Comparison of ENCODE assay signal across 8 mouse cellular contexts in genomic region chr5:36695461-36696231, GRCm38 (mm10). TPM values are rescaled to one million over a fixed set of nuclear protein-coding genes. Genes with fewer than 3 reads are reported as not detected.
DNase-seq lines count a peak whose midpoint lies in the region; ATAC-seq and TF ChIP-seq lines count a peak whose summit lies in the region.

Gene D5Ertd579e, minus strand, starts transcription at chr5:36696024.

- WGBS in forebrain, embryonic 10.5 days: under 1% methylated on average over 103 of the region's 104 CpGs
- WGBS in heart, embryonic 15.5 days: under 1% methylated on average over 104 of the region's 104 CpGs
- WGBS in liver, embryonic 14.5 days (ENCODE audit: insufficient replicate concordance): under 1% methylated on average over 89 of the region's 104 CpGs
- under 1% methylated on average over 84 of the region's 104 CpGs for WGBS in neural tube, embryonic 11.5 days
- WGBS in stomach, postnatal 0 days: 3% methylated on average over 87 of the region's 104 CpGs

- ATAC-seq in CD4-positive, CD25-positive, alpha-beta regulatory T cell, adult 4 months: peak; percentile 92
- peak; percentile 94 for ATAC-seq in heart, embryonic 15.5 days (replicated peaks; ENCODE audit: insufficient number of reproducible peaks, insufficient read depth, low FRiP score, low read depth)
- ATAC-seq in liver, embryonic 14.5 days (ENCODE audit: insufficient read depth): peak; percentile 92
- ATAC-seq in neural tube, embryonic 11.5 days (ENCODE audit: insufficient read depth, low FRiP score, low TSS enrichment): peak; percentile 95
- ATAC-seq in stomach, postnatal 0 days (ENCODE audit: low FRiP score, low TSS enrichment): peak; percentile 94

- H3K9ac ChIP-seq in heart, embryonic 15.5 days: peak within 1 kb of the TSS; percentile 88
- peak within 1 kb of the TSS; percentile 93 for H3K9ac ChIP-seq in liver, embryonic 14.5 days (replicated peaks)
- peak within 1 kb of the TSS; percentile 88 for H3K9ac ChIP-seq in neural tube, embryonic 11.5 days (ENCODE audit: low read length)
- H3K9ac ChIP-seq in stomach, postnatal 0 days (ENCODE audit: low read length): peak within 1 kb of the TSS; percentile 86

- TF ChIP-seq EP300 in liver, embryonic 14.5 days (IDR thresholded peaks at IDR 0.05; ENCODE audit: low read depth): peak; percentile 31; the same call in 1 of the 2 replicates
- TF ChIP-seq EP300 in stomach, postnatal 0 days (optimal IDR thresholded peaks at IDR 0.05): no peak

- H3K4me1 ChIP-seq in forebrain, embryonic 10.5 days: peaks cover 30% of the 10 kb centered on the region
- peaks cover 40% of the 10 kb centered on the region for H3K4me1 ChIP-seq in heart, embryonic 15.5 days (replicated peaks)
- peaks cover 30 to 46% of the 10 kb centered on the region in 2 experiments for H3K4me1 ChIP-seq in liver, embryonic 14.5 days (replicated peaks; ENCODE audit: control insufficient read depth in 2 of 2, insufficient read depth in 2 of 2, low read length in 1 of 2)
- peaks cover 5% of the 10 kb centered on the region; the same call in 1 of the 2 replicates for H3K4me1 ChIP-seq in neural tube, embryonic 11.5 days (ENCODE audit: control insufficient read depth, insufficient read depth, low read length)
- no peaks in the 10 kb centered on the region; the same call in 1 of the 2 replicates for H3K4me1 ChIP-seq in stomach, postnatal 0 days (replicated peaks; ENCODE audit: control insufficient read depth, insufficient read depth)

- H3K4me2 ChIP-seq in heart, embryonic 15.5 days: peak within 1 kb of the TSS; percentile 89
- H3K4me2 ChIP-seq in liver, embryonic 14.5 days (ENCODE audit: low read depth): peak within 1 kb of the TSS; percentile 82
- H3K4me2 ChIP-seq in neural tube, embryonic 11.5 days (ENCODE audit: low read depth): peak within 1 kb of the TSS; percentile 91
- peak within 1 kb of the TSS; percentile 63 for H3K4me2 ChIP-seq in stomach, postnatal 0 days (replicated peaks; ENCODE audit: low read depth)

- H3K27ac ChIP-seq in forebrain, embryonic 10.5 days: peak within 1 kb of the TSS; percentile 98
- H3K27ac ChIP-seq in heart, embryonic 15.5 days: peak within 1 kb of the TSS; percentile 95
- peak within 1 kb of the TSS; percentile 79 for H3K27ac ChIP-seq in liver, embryonic 14.5 days
- peak within 1 kb of the TSS; percentile 92 for H3K27ac ChIP-seq in neural tube, embryonic 11.5 days (ENCODE audit: low read depth, low read length)
- peak within 1 kb of the TSS; percentile 94 for H3K27ac ChIP-seq in stomach, postnatal 0 days (replicated peaks)

- H3K27me3 ChIP-seq in forebrain, embryonic 10.5 days (ENCODE audit: poor library complexity, severe bottlenecking): no peaks in the 10 kb centered on the region
- H3K27me3 ChIP-seq in heart, embryonic 15.5 days: no peaks in the 10 kb centered on the region
- H3K27me3 ChIP-seq in liver, embryonic 14.5 days (ENCODE audit: control insufficient read depth, insufficient read depth, low read length): no peaks in the 10 kb centered on the region
- no peaks in the 10 kb centered on the region for H3K27me3 ChIP-seq in neural tube, embryonic 11.5 days (ENCODE audit: control insufficient read depth, insufficient read depth, low read length)
- no peaks in the 10 kb centered on the region for H3K27me3 ChIP-seq in stomach, postnatal 0 days (ENCODE audit: control insufficient read depth, insufficient read depth, low read length)

- H3K4me3 ChIP-seq in forebrain, embryonic 10.5 days: peak within 1 kb of the TSS; percentile 83
- peak within 1 kb of the TSS; percentile 81 for H3K4me3 ChIP-seq in heart, embryonic 15.5 days
- H3K4me3 ChIP-seq in liver, embryonic 14.5 days (ENCODE audit: insufficient read depth in 1 of 2, low read depth in 2 of 2, low read length in 2 of 2): peak within 1 kb of the TSS; percentile 86 to 97
- peak within 1 kb of the TSS; percentile 82 for H3K4me3 ChIP-seq in neural tube, embryonic 11.5 days (ENCODE audit: low read depth, low read length)
- peak within 1 kb of the TSS; percentile 83 for H3K4me3 ChIP-seq in stomach, postnatal 0 days (ENCODE audit: low read depth, low read length)

- H3K36me3 ChIP-seq in forebrain, embryonic 10.5 days (replicated peaks): peaks cover 22% of the 10 kb centered on the region
- no peaks in the 10 kb centered on the region for H3K36me3 ChIP-seq in heart, embryonic 15.5 days
- peaks cover 7% of the 10 kb centered on the region for H3K36me3 ChIP-seq in liver, embryonic 14.5 days (replicated peaks; ENCODE audit: control insufficient read depth, insufficient read depth, low read depth)
- H3K36me3 ChIP-seq in neural tube, embryonic 11.5 days (ENCODE audit: control insufficient read depth, insufficient read depth, low read length): no peaks in the 10 kb centered on the region
- no peaks in the 10 kb centered on the region for H3K36me3 ChIP-seq in stomach, postnatal 0 days (ENCODE audit: control insufficient read depth, insufficient read depth, low read length)

- DNase-seq in c-Kit-negative CD71-positive TER-119-positive erythroid progenitor cells, embryonic 14.5 days (ENCODE audit: low read depth, low spot score): peak; percentile 83
- peak; percentile 89 for DNase-seq in forebrain, embryonic 10.5 days (ENCODE audit: extremely low spot score, low spot score)
- DNase-seq in kidney, postnatal 25 days: peak; percentile 94 to 97
- DNase-seq in liver, embryonic 14.5 days (ENCODE audit: low read depth in 3 of 3, low spot score in 3 of 3): peak; percentile 79 to 89 (median 85)
- DNase-seq in neural tube, embryonic 11.5 days (ENCODE audit: low spot score): peak; percentile 93
- peak; percentile 93 for DNase-seq in stomach, postnatal 0 days (ENCODE audit: low spot score)

- no peaks in the 10 kb centered on the region for H3K9me3 ChIP-seq in forebrain, embryonic 10.5 days
- no peaks in the 10 kb centered on the region for H3K9me3 ChIP-seq in heart, embryonic 15.5 days (replicated peaks)
- no peaks in the 10 kb centered on the region for H3K9me3 ChIP-seq in liver, embryonic 14.5 days (ENCODE audit: control insufficient read depth, low read length)
- H3K9me3 ChIP-seq in neural tube, embryonic 11.5 days (ENCODE audit: control insufficient read depth, low read length): no peaks in the 10 kb centered on the region
- no peaks in the 10 kb centered on the region for H3K9me3 ChIP-seq in stomach, postnatal 0 days (ENCODE audit: control insufficient read depth, low read length)

- TF ChIP-seq CTCF in liver, embryonic 14.5 days (IDR thresholded peaks at IDR 0.05; ENCODE audit: low read depth): no peak
- no peak; the same call in 1 of the 2 replicates for TF ChIP-seq CTCF in stomach, postnatal 0 days (IDR thresholded peaks at IDR 0.05; ENCODE audit: low read depth)

RNA-seq across cellular contexts. Expression of gene D5Ertd579e, which starts in this region (rescaled TPM):
- polyA plus RNA-seq in CD4-positive, CD25-positive, alpha-beta regulatory T cell, adult 4 months (2017; shearing (Covaris generic)): 10 to 100 TPM; 32.6 to 34.7 TPM
- polyA plus RNA-seq in forebrain, embryonic 10.5 days (2016; fragmentation: Nextera tagmentation; extraction: Ambion mirVana): 27.6 and 31.3 TPM in 2 replicates
- polyA plus RNA-seq in heart, embryonic 15.5 days (2015; fragmentation: Nextera tagmentation; extraction: Ambion mirVana): 23.2 and 23.7 TPM in 2 replicates
- 13.9 and 16.2 TPM in 2 replicates for polyA plus RNA-seq in liver, embryonic 14.5 days (2012; rRNA removed)
- polyA plus RNA-seq in liver, embryonic 14.5 days (2014; fragmentation: Nextera tagmentation; extraction: Ambion mirVana): 22.7 and 24.1 TPM in 2 replicates
- polyA plus RNA-seq in neural tube, embryonic 11.5 days (2014; fragmentation: Nextera tagmentation; extraction: Ambion mirVana): 28.7 and 36.4 TPM in 2 replicates
- polyA plus RNA-seq in stomach, postnatal 0 days (2015; fragmentation: Nextera tagmentation; extraction: Ambion mirVana): 21.5 and 22.7 TPM in 2 replicates

Comparison
In these comparisons a context has a peak if more than half of its experiments do, and no peak if none do; other contexts are left out.
1. Peak in every context shown above with its lines: DNase-seq, ATAC-seq, H3K4me3 ChIP-seq and H3K27ac ChIP-seq.